Mouse (Mus musculus): ENCODE data around the gene Babam1.
A peak's percentile ranks its signal among the peaks of the same experiment; 100 is the strongest.
"Not testable (repeated sequence)": the region's sequence is repeated elsewhere in the genome, so short reads cannot be mapped to it uniquely, and the experiment has no call there.

Gene Babam1

DNA sequence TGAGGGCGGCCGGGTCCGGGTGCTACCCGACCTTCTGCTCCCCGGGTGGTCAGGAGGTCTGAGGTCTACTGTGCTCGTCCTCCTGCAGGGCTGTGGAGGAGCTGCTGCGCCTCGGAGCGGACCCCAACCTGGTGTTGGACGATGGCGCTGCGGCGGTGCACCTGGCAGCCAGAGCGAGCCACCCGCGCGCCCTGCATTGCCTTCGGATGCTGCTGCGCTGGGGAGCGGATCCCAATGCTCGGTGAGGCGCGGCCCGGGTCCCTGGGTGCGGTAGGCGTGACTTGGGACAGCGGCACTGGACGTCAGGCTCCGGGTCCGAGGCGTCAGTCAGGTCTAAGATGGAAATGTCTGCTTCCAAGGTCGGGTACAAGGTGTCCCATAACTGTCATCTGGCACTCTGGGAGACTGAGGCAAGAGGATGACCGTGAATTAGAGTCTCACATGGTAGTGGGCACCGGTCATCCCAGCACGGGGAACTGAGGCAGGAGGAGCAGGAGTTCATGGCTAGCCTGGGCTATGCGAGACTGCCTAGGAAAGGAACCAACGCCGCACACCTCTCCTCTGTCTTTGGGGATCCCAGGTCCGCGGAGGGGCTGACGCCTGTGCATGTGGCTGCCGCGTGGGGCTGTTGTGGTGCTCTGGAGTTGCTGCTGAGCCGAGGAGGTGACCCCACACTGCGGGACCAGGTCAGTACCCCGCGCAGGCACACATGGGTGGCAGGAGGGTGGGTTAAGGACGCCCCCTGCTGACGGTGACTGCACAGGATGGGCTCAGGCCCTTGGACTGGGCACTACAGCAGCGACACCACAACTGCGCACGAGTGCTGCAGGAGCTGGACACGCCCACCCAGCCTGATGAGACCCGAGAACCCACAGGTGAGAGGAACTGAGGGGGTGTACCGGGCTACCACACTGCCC lies 9.7 kb downstream of the Babam1 start:
- DNase-seq (ENCODE audit: low spot score): peak; percentile 88

DNA sequence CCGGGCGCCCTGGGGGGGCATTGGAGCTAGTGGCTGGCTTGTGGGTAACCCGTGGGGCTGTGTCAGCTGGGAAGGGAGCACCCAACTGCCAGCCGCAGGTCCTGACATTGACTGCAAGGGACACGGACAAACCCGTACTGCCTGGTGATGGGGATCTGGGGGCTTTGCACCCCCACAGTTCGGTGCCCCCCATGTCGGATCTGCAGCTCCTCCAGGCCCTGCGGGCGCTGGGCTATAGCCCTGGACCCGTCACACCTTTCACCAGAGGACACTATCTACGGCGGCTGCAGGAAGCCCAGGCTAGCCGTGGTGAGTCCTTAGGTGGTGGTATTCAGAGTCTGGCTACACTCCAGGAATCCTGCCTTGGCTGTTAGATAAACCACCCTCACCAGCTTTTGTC lies 10.8 kb downstream of the Babam1 start:
- no peak for DNase-seq (ENCODE audit: low spot score)

DNA sequence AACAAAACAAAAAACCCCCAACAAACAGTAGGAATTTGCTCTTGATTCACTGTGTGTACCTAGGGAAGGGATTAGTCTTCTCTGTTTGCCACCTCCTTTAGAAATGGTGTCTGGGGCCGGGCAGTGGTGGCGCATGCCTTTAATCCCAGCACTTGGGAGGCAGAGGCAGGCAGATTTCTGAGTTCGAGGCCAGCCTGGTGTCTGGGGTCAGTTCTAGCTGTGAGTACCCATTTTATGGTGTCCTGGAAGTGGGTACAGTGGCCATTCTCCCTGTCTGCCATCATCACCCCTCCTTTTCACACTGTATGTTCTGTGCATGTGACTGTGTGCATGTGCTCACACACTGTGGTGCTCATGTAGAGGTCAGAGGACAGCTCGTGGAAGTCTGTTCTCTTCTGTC lies 11.6 kb downstream of the Babam1 start:
- no peak for DNase-seq (ENCODE audit: low spot score)

DNA sequence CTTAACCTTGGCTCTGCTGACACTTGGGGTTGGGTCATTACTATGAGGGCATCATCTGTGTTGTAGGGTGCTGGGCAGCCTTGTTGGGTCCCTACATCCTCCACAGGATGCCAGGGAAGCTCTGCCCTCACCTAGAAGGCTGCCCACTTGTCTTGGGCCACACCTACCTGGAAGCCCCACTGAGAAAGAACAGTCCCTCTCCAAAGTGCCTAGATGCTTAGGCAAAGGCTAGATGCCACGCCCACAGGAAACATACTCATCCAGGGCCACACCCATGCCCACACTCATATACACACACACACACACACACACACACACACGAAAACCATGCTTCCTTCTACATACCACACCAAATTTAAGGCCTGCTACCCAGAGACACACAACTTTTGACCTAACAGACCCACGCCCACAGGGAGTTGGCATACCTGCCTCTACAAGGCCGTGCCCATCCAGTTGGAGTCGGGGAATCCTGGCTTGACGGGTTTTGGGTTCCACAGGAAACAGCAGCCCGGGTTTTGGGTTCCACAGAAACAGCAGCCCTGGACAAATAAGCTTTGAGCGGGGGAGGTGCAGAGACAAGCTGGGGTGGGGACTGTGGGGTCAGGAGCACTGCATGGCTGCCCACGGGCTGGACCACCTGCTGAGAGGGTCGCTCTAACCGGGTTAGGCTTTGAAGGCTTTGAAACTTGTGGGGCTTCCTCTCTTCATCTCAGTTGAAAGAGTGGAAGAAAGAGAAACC lies 15.0 kb downstream of the Babam1 start:
- DNase-seq (ENCODE audit: low spot score): no peak

DNA sequence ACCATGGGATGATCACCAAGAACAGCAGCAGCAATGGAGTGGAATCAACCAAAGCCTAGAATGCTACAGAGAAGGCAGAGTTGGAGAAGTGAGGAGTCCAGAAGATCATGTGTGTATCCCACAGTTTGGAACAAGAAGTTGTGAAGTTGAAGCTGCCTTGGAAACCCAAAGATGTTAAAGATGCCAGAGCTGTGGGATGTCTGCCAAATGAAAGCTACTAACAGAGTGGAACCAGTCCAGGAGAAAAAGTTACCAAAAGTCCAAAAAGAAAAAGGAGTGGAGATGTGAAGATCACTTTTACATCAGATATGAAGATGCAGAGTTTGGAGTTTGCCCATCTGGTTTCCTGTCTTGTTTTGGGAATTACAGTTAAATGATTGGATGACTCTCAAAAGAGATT lies 25.5 kb downstream of the Babam1 start:
- no peak for DNase-seq (ENCODE audit: low spot score)

DNA sequence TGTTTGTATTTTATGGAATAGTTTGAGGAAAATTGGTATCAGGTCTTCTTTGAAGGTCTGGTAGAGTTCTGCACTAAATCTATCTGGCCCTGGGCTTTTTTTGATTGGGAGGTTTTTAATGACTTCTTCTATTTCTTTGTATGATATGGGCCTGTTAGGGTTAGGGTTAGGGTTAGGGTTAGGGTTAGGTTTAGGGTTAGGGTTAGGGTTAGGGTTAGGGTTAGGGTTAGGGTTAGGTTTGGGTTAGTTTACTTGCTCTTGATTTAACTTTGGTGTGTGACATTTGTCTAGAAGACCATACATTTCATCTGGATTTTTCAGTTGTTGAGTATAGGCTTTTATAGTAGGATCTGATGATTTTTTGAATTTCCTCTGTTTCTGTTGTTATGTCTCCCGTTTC lies 36.3 kb downstream of the Babam1 start:
- not testable (repeated sequence) for DNase-seq (ENCODE audit: low spot score)

DNA sequence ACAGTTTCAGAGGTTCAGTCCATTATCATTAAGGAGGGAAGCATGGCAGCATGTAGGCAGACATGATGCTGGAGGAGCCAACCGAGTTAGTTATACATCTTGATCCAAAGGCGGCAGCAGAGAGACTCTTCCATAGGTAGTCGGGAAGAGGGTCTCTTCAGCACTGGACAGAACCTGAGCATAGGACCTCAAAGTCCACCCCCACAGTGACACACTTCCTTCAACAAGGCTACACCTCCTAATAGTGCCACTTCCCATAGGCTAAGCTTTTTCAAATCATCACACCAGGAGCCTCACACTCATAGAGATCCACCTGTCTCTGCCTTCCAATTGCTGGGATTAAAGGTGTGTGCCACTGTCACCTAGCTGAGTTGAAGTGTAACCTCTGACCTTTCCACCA lies 40.4 kb downstream of the Babam1 start:
- DNase-seq (ENCODE audit: low spot score): no peak

DNA sequence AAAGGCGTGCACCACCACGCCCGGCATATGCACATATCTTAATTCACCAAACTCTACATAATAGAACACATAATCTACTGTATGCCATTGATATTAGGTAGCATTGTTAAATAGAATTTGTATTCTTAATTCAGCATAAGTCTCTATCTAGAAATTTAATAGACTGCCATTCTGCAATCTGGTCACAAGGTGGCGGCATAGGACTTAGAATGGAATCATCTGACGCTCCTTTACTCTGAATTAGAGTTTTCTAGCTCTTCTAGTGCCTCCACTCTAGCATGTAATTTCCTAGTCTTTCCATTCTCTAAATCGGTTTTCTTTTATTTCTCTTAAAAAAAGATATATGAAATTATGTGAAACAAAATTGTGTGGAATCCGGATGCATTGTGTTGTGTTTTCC lies 44.7 kb downstream of the Babam1 start:
- peak; percentile 81 for DNase-seq (ENCODE audit: low spot score)

DNA sequence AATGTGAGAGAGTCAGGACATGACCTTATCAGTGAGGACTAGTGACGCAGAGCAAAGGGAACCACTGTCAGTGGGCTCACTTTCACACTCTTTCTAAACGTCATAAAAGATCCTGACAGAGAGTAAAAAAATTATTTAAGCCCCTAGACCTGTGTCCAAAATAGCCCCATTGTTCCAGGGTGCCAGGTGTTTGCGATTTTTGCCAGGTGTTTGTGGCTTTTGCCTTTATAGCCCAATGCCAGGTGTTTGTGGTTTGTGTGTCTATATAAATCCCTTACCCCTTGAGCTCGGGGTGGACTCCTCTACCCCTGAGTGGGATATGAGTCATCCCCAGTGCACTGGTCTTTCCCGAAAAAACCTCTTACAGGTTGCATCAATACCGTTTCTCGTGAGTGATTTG lies 48.4 kb downstream of the Babam1 start:
- DNase-seq (ENCODE audit: low spot score): no peak

DNA sequence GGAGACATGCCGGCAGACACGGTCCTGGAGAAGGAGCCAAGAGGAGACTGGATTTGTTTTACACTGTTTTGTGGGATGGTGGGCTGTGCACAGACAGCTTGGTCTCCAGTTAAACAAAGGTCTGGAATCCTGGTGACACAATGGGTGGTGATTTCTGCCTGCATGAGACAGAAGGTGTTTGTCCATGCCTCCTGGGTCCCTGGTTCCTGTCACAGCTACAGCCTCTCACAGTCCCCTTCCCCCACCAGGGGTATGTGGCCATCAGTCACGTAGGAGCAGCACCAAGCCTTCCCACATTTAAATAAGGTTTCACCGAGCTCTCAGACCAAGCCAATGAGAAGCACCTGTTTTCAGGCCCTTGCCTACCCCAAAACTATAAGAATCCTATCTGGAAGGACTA lies 54.7 kb downstream of the Babam1 start:
- DNase-seq (ENCODE audit: low spot score): no peak

DNA sequence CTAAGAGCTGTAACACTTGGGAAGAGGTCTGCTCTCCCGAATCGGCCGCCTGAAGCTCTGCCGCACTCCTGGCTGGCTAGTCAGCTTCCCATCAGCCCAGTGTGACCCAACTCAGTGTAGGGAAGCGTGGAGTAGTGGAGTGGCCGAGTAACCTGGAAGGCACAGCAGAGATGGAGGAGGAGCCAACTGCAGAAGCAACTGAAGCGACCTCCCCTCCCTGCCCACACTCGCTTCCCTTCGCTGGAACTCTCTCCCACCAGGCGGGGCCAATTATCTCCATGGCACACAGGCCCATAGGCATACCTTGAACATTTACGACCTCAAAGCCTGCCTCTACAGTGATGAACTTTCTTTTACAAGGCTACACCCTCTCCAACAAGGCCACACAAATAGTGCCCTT lies 55.1 kb downstream of the Babam1 start:
- DNase-seq (ENCODE audit: low spot score): no peak

DNA sequence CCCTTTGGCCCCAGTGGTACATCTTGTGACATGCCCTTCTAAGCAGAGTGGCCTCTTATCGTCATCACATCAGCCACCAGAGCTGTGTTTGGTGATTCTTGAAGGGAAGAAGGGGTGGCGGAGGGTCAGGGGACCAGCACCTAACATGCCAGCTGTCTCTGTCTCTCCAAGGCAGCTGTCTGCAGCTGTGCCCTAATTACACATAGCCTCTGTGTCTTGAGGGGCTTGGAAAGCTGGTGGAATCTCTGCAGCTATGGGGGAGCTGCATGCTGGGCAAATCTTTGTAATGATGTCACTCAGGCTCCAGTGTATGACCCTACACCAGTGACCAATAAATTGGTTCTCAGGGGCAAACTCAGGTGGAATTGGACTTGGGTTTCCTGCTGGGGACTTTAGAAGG lies 56.0 kb downstream of the Babam1 start:
- DNase-seq (ENCODE audit: low spot score): no peak
